8 mouse cellular contexts compared by ENCODE assay signal in genomic region chr7:43671809-43672580, GRCm38 (mm10). TPM values are rescaled to one million over a fixed set of nuclear protein-coding genes. Genes with fewer than 3 reads are reported as not detected.
A peak's percentile ranks its signal among the peaks of the same experiment; 100 is the strongest.
DNase-seq lines count a peak whose midpoint lies in the region; ATAC-seq and TF ChIP-seq lines count a peak whose summit lies in the region.

Gene Ctu1, plus strand, starts transcription at chr7:43672016.

- peak within 1 kb of the TSS; percentile 80 for H3K4me2 ChIP-seq in hindbrain, postnatal 0 days (ENCODE audit: low read depth, low read length)

- peaks cover 28% of the 10 kb centered on the region for H3K36me3 ChIP-seq in hindbrain, postnatal 0 days (ENCODE audit: insufficient read depth, low read length)

- peak; percentile 90 for DNase-seq in ZHBTc4 (ENCODE audit: low read depth, low spot score)
- peak; percentile 95 for DNase-seq in gastrocnemius, adult 2 months
- DNase-seq in hindbrain, postnatal 0 days (ENCODE audit: low spot score) = peak; percentile 96
- DNase-seq in left cerebral cortex, adult 2 months (ENCODE audit: extremely low spot score in 1 of 2, low spot score in 2 of 2) = peak; percentile 83 to 90
- DNase-seq in right cerebral cortex, adult 2 months (ENCODE audit: low spot score in 2 of 2) = peak; percentile 90 to 93
- peak; percentile 90 for DNase-seq in urinary bladder, postnatal 14 days (ENCODE audit: low spot score)

- intact Hi-C loops in gastrocnemius, adult 2 months (cut with DNase I) = loop anchor here (2.0 to 10.0 kb wide), 2 partner anchors 91 to 387 kb away; no protein-coding TSS in a partner anchor
- intact Hi-C loops in left cerebral cortex, adult 2 months (cut with DNase I) = loop anchor here (1.0 to 10.0 kb wide), 4 partner anchors 93 to 387 kb away; partner anchors contain the start of genes Cldnd2, Etfb, Gm45233 and Zfp715

- under 1% methylated on average over 26 of the region's 26 CpGs for WGBS in hindbrain, postnatal 0 days

- TF ChIP-seq CTCF in gastrocnemius, adult 2 months (IDR thresholded peaks at IDR 0.05) = no peak
- TF ChIP-seq CTCF in hindbrain, postnatal 0 days (IDR thresholded peaks at IDR 0.05; ENCODE audit: low read depth) = no peak
- no peak for TF ChIP-seq CTCF in left cerebral cortex, adult 2 months (IDR thresholded peaks at IDR 0.05)

- peak within 1 kb of the TSS; percentile 56 for H3K9ac ChIP-seq in hindbrain, postnatal 0 days (replicated peaks; ENCODE audit: low read length)

- peak; percentile 94 for ATAC-seq in common myeloid progenitor, adult 5-6 weeks (replicated peaks; ENCODE audit: low read depth, poor library complexity, severe bottlenecking)
- ATAC-seq in hindbrain, postnatal 0 days = peak; percentile 97
- peak; percentile 92 for ATAC-seq in megakaryocyte, adult 5-6 weeks (ENCODE audit: poor library complexity, severe bottlenecking)

- peaks cover 8% of the 10 kb centered on the region for H3K4me1 ChIP-seq in hindbrain, postnatal 0 days (ENCODE audit: insufficient read depth, low read length)

- no peaks in the 10 kb centered on the region for H3K27me3 ChIP-seq in hindbrain, postnatal 0 days (ENCODE audit: insufficient read depth, low read length)

- peak within 1 kb of the TSS; percentile 95 for H3K4me3 ChIP-seq in gastrocnemius, adult 2 months
- peak within 1 kb of the TSS; percentile 55 for H3K4me3 ChIP-seq in hindbrain, postnatal 0 days (ENCODE audit: low read length)
- peak within 1 kb of the TSS; percentile 70 for H3K4me3 ChIP-seq in left cerebral cortex, adult 2 months

- no peaks in the 10 kb centered on the region for H3K9me3 ChIP-seq in hindbrain, postnatal 0 days (ENCODE audit: low read length)

- H3K27ac ChIP-seq in gastrocnemius, adult 2 months = peak within 1 kb of the TSS; percentile 92
- H3K27ac ChIP-seq in hindbrain, postnatal 0 days = peak within 1 kb of the TSS; percentile 58; the same call in 1 of the 2 replicates
- H3K27ac ChIP-seq in left cerebral cortex, adult 2 months = peak within 1 kb of the TSS; percentile 73

RNA-seq across cellular contexts. Expression of gene Ctu1, which starts in this region (rescaled TPM):
- 8.1 and 9.3 TPM in 2 replicates for total RNA-seq in common myeloid progenitor, adult 5-6 weeks (2017)
- total RNA-seq in gastrocnemius, adult 2 months (2021) = 1 to 10 TPM; 1.8 to 2.9 TPM
- 32.4 and 36.4 TPM in 2 replicates for total RNA-seq in hindbrain, postnatal 0 days (2014; rRNA removed)
- 14.5 and 14.7 TPM in 2 replicates for polyA plus RNA-seq in hindbrain, postnatal 0 days (2015; fragmentation: Nextera tagmentation; extraction: Ambion mirVana)
- 1 to 10 TPM; 8.5 to 8.9 TPM for total RNA-seq in left cerebral cortex, adult 2 months (2021)
- total RNA-seq in megakaryocyte, adult 5-6 weeks (2015) = 4.7 and 5.3 TPM in 2 replicates
- total RNA-seq in megakaryocyte, adult 5-6 weeks (2017) = 3.7 and 3.9 TPM in 2 replicates

Comparison
In these comparisons a context has a peak if more than half of its experiments do, and no peak if none do; other contexts are left out.
1. Peak in every context shown above with its lines: DNase-seq, ATAC-seq, H3K4me3 ChIP-seq and H3K27ac ChIP-seq.